Mouse (Mus musculus): ENCODE results near the gene Cux2.

- no peak for TF ChIP-seq CTCF (IDR thresholded peaks at IDR 0.05)
- TF ChIP-seq EP300 (IDR thresholded peaks at IDR 0.05) = no peak
Measured at GRCm38 (mm10) chr5:121853368-121854051, 196.4 kb downstream of the Cux2 start.
